ENCODE assay signal across 7 mouse cellular contexts in genomic region chr11:113297765-113298164, GRCm38 (mm10).
DNase-seq lines count a peak whose midpoint lies in the region; TF ChIP-seq lines count a peak whose summit lies in the region.

No protein-coding gene starts in this region.

- H3K27ac ChIP-seq in embryonic fibroblast, embryonic 13.5 days (ENCODE audit: insufficient read depth, low read length), result no peak overlapping the region

- no peak overlapping the region for H3K4me3 ChIP-seq in embryonic fibroblast, embryonic 13.5 days (ENCODE audit: insufficient read depth, low read length)

- peak; percentile 95 for TF ChIP-seq CTCF in embryonic fibroblast, embryonic 13.5 days (IDR thresholded peaks at IDR 0.05; ENCODE audit: borderline replicate concordance, insufficient read depth, low read length)

- TF ChIP-seq POLR2A in embryonic fibroblast, embryonic 13.5 days (IDR thresholded peaks at IDR 0.05; ENCODE audit: low read depth, low read length), result no peak

- 0 out of 2 replicates have a peak, but pooled peaks cover 3% of the 10 kb centered on the region for H3K4me1 ChIP-seq in embryonic fibroblast, embryonic 13.5 days (ENCODE audit: control insufficient read depth, insufficient read depth, low read length)

- DNase-seq in MN1 (ENCODE audit: low spot score), result peak; percentile 85
- peak; percentile 83 for DNase-seq in brain, adult 2 months (ENCODE audit: low read depth, low spot score)
- DNase-seq in heart, postnatal 25 days (ENCODE audit: low spot score), result peak; percentile 10
- DNase-seq in layer of hippocampus, postnatal 10 days (ENCODE audit: low spot score in 2 of 2), result peak; percentile 84 to 88
- peak; percentile 67 to 81 for DNase-seq in lung, postnatal 4 days
- peak; percentile 76 for DNase-seq in right cerebral cortex, postnatal 4 days

- intact Hi-C loops in heart, postnatal 25 days (cut with DNase I), result loop anchor here (5.0 kb wide), 3 partner anchors 120 to 515 kb away; partner anchors contain the start of gene Sstr2

Comparison
In these comparisons a context has a peak if more than half of its experiments do, and no peak if none do; other contexts are left out.
1. DNase-seq: peak in every context shown above with its lines; median percentile 86 in layer of hippocampus, postnatal 10 days; 85 in MN1; 83 in brain, adult 2 months; 76 in right cerebral cortex, postnatal 4 days; 74 in lung, postnatal 4 days; 10 in heart, postnatal 25 days.